In the genomic region with DNA sequence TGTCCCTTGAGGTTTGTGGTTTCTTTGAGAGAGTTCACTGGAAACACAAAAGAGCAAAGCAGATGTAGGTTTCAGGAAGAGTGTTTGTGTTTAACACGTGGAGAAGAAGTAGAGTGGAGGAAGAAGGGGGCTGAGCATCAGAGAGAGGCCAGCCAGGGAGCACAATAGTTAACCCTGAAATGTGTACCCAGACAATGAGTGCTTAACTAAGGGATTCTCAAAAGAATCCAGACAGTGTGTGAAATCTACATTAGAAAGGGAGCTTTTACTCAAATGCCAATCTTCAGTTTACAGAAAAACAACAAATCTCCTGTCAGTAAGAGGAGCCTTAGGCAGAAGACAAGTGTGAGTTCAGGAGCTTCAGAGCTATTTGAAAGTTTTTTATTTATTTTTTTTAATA, we compare ENCODE assay signal across 23 mouse cellular contexts. TPM values are rescaled to one million over a fixed set of nuclear protein-coding genes. Genes with fewer than 3 reads are reported as not detected.
DNase-seq lines count a peak whose midpoint lies in the region; ATAC-seq lines count a peak whose summit lies in the region.
"Had no signal": no experiment of that assay in that cellular context is flagged by ENCODE, and none has a peak within 500 bp of the region (broad histone marks: within the 10 kb centered on the region; RNA-seq: fewer than 3 reads in every experiment).

No protein-coding gene starts in this region.

- DNase-seq in 3T3-L1 (ENCODE audit: low read depth, low spot score): peak; percentile 6
- peak; percentile 43 for DNase-seq in ES-CJ7 (ENCODE audit: low read depth, low spot score)
- DNase-seq in Muller cell, postnatal 12 days (ENCODE audit: inconsistent ontology term): peak; percentile 24
- peak; percentile 64 for DNase-seq in ZHBTc4 (ENCODE audit: low read depth, low spot score)
- no peak for DNase-seq in thymus, postnatal 25 days
- DNase-seq in right cerebral cortex, postnatal 36 days (ENCODE audit: low spot score in 2 of 2): no peak
- DNase-seq: adrenal gland, adult 8-10 months; adrenal gland, postnatal 14 days; adrenal gland, postnatal 36 days; B cell, adult 2 months; cerebellum, adult 11-12 months; cerebellum, adult 2 months; cerebellum, adult 9-10 months; cerebellum, postnatal 10 days; cerebellum, postnatal 25 days; forebrain, postnatal 0 days had no signal

- no peak overlapping the region for H3K9ac ChIP-seq in midbrain, embryonic 16.5 days (ENCODE audit: low read depth, low read length)
- H3K9ac ChIP-seq: embryonic facial prominence, embryonic 12.5 days; forebrain, embryonic 13.5 days; forebrain, embryonic 15.5 days; forebrain, postnatal 0 days had no signal

- no peak overlapping the region for H3K27ac ChIP-seq in midbrain, embryonic 16.5 days (ENCODE audit: low read length)
- H3K27ac ChIP-seq: embryonic facial prominence, embryonic 10.5 days; embryonic facial prominence, embryonic 12.5 days; forebrain, embryonic 13.5 days; forebrain, embryonic 15.5 days had no signal

- H3K4me1 ChIP-seq in midbrain, embryonic 16.5 days (ENCODE audit: control insufficient read depth, insufficient read depth, low read length): no peaks in the 10 kb centered on the region
- H3K4me1 ChIP-seq: embryonic facial prominence, embryonic 10.5 days; embryonic facial prominence, embryonic 12.5 days; forebrain, embryonic 13.5 days; forebrain, embryonic 15.5 days had no signal

- H3K4me3 ChIP-seq in midbrain, embryonic 16.5 days (ENCODE audit: low read depth, low read length): no peak overlapping the region
- H3K4me3 ChIP-seq: embryonic facial prominence, embryonic 10.5 days; embryonic facial prominence, embryonic 12.5 days; forebrain, embryonic 13.5 days; forebrain, embryonic 15.5 days had no signal

- peaks cover 6% of the 10 kb centered on the region; the same call in 1 of the 2 replicates for H3K36me3 ChIP-seq in midbrain, embryonic 16.5 days (ENCODE audit: control insufficient read depth, insufficient read depth, low read length)
- H3K36me3 ChIP-seq: embryonic facial prominence, embryonic 12.5 days had no signal

- no peak for ATAC-seq in midbrain, embryonic 16.5 days
- ATAC-seq: activated CD4-positive, CD25-positive, alpha-beta regulatory T cell, adult 4 months; forebrain, embryonic 13.5 days; forebrain, embryonic 15.5 days; forebrain, postnatal 0 days; Patski had no signal

- WGBS in midbrain, embryonic 16.5 days: 16% methylated on average over 1 of the region's 1 CpGs

- no peak overlapping the region for H3K4me2 ChIP-seq in midbrain, embryonic 16.5 days (ENCODE audit: low read length)
- H3K4me2 ChIP-seq: embryonic facial prominence, embryonic 12.5 days; forebrain, embryonic 13.5 days; forebrain, embryonic 15.5 days had no signal

- H3K9me3 ChIP-seq in midbrain, embryonic 16.5 days (replicated peaks; ENCODE audit: control insufficient read depth, low read length, poor library complexity, severe bottlenecking): no peaks in the 10 kb centered on the region
- H3K9me3 ChIP-seq: embryonic facial prominence, embryonic 10.5 days; embryonic facial prominence, embryonic 12.5 days; forebrain, embryonic 13.5 days; forebrain, embryonic 15.5 days had no signal

- H3K27me3 ChIP-seq in midbrain, embryonic 16.5 days (ENCODE audit: control insufficient read depth, insufficient read depth, low read depth, low read length): no peaks in the 10 kb centered on the region
- H3K27me3 ChIP-seq: embryonic facial prominence, embryonic 12.5 days; forebrain, embryonic 13.5 days; forebrain, embryonic 15.5 days had no signal

RNA-seq across cellular contexts. Expression of a gene that starts 30.5 kb away (rescaled TPM):
- 82.5 and 84.0 TPM in 2 replicates for polyA plus RNA-seq in midbrain, embryonic 16.5 days (2015; fragmentation: Nextera tagmentation; extraction: Ambion mirVana)

RNA-seq across cellular contexts. Expression of a gene that starts 42.2 kb away (rescaled TPM):
- polyA plus RNA-seq in midbrain, embryonic 16.5 days (2015; fragmentation: Nextera tagmentation; extraction: Ambion mirVana): 60.4 and 60.7 TPM in 2 replicates

Comparison
In these comparisons a context has a peak if more than half of its experiments do, and no peak if none do; other contexts are left out.
1. DNase-seq: peak in 3T3-L1 (single experiment), ES-CJ7 (single experiment), Muller cell, postnatal 12 days (single experiment) and ZHBTc4 (single experiment); none in thymus, postnatal 25 days (single experiment) and right cerebral cortex, postnatal 36 days (0 of 2).